Mouse (Mus musculus) liver, postnatal 0 days (tissue): Measurements from ENCODE around the gene Dapk3.

ENCODE experiments used
- CTCF ChIP-seq: sonication (generic); IDR thresholded peaks from 2 replicates; pipeline ENCODE4 v1.5.1; 2016; ENCODE audit warnings: antibody characterized with exemption, low read depth
- EP300 ChIP-seq: IDR thresholded peaks from 2 replicates; pipeline ENCODE4 v1.6.1; 2016; ENCODE audit warnings: antibody characterized with exemption, low read depth, mild to moderate bottlenecking

DNA sequence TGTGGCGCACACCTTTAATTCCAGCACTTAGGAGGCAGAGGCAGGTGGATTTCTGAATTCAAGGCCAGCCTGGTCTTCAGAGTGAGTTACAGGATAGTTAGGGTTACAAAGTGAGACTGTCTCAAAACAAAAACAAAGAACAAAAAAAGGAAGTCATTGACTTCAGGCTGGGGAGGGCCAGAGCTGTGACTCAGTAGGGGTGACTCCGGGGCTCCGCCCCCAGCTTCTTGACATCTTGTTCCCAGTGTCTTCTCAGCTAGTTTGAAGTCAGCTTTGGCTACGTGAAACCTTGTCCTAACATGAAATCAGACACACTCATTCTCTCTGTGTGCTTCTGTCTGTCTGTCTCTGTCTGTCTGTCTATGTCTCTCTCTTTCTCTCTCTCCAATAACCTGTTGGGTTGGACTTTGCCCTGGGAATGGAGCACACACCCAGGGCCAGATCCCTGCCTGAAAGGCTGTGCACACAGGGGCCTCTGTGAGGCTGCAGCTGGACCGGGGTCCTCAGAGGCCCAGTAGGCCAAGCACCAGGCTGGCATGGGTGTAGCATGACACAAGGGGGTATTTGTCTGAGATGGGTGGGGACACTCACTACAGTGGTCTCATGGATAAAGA lies 38.7 kb downstream of the Dapk3 start:
- TF ChIP-seq EP300 (no peak), CTCF (no peak)
